Mouse (Mus musculus) lung, embryonic 15.5 days (tissue): ENCODE results near the gene Grip2. TPM values are rescaled to one million over a fixed set of nuclear protein-coding genes. Genes with fewer than 3 reads are reported as not detected.

Experiments
- ATAC-seq: fragments of 200-750 bp; cut with Nextera tagmentation; 2 replicates; pipeline ENCODE4 v1.8.0; 2017; ENCODE audit warnings: moderate number of reproducible peaks, borderline replicate concordance; ENCODE audit not compliant: low FRiP score, low TSS enrichment; ENCODE audit errors: extremely low read depth
- H3K27ac ChIP-seq: fragments of 300-500 bp; sonication (generic); 2 replicates; pipeline ENCODE4 v1.5.1; 2015; ENCODE audit warnings: moderate library complexity, mild to moderate bottlenecking, inconsistent platforms
- H3K27me3 ChIP-seq: fragments of 300-500 bp; sonication (generic); 2 replicates; pipeline ENCODE4 v1.6.1; 2015; ENCODE audit warnings: inconsistent platforms
- H3K36me3 ChIP-seq: fragments of 300-500 bp; sonication (generic); 2 replicates; pipeline ENCODE4 v1.6.1; 2015; ENCODE audit warnings: inconsistent platforms
- H3K4me1 ChIP-seq: fragments of 300-500 bp; sonication (generic); 2 replicates; pipeline ENCODE4 v1.6.1; 2015; ENCODE audit warnings: inconsistent platforms
- H3K4me2 ChIP-seq: fragments of 300-500 bp; sonication (generic); 2 replicates; pipeline ENCODE4 v1.6.1; 2015; ENCODE audit warnings: inconsistent platforms, mild to moderate bottlenecking, moderate library complexity
- H3K4me3 ChIP-seq: fragments of 300-500 bp; sonication (generic); 2 replicates; pipeline ENCODE4 v1.5.1; 2015; ENCODE audit warnings: mild to moderate bottlenecking, inconsistent platforms
- H3K9ac ChIP-seq: fragments of 300-500 bp; sonication (generic); 2 replicates; pipeline ENCODE4 v1.6.1; 2015; ENCODE audit warnings: inconsistent platforms
- H3K9me3 ChIP-seq: fragments of 300-500 bp; sonication (generic); 2 replicates; pipeline ENCODE4 v1.6.1; 2016; ENCODE audit warnings: inconsistent platforms
- WGBS: fragments of 180-500 bp; shearing (Covaris S2); methylation state at CpG from one replicate; pipeline ENCODE4 v1.1.7; 2015; 5-methylcytosine and 5-hydroxymethylcytosine counted together
- polyA plus RNA-seq: library from polyadenylated mRNA; unstranded; fragments of >200 nt; fragmentation: Nextera tagmentation; extraction: Ambion mirVana; gene quantifications from 2 replicates; pipeline ENCODE4 v1.2.1, GENCODE M21; 2015

Gene Grip2
- polyA plus RNA-seq, 1 experiment from 2014 or later: 0.54 TPM

DNA sequence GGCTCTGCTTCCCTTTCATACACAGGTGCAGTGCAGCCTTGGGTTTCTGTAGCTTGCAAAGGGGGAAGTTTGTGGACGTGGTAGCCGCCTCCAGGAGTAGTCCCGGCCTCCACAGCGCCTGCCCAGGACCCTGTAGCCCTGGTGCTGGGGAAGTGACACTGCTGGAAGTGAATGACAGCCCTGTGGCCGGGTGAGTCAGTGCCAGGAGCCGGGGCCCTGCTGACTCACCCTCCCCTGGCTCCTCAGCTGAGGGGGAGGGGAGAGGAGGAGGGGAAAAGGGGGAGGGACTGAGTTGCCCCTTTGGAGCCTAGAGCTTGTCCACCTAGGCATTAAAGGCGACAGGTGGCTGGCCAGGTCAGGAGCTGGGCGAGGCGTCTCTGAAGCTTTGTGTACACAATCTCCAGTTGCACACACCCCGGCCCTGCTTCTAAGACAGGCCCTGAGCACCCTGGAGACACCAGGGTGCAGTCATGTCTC is 114.2 kb downstream of the Grip2 start:
- peak; percentile 83 for ATAC-seq
- Histone ChIP-seq H3K4me3 (no peak overlapping the region), H3K9me3 (peaks cover 6% of the 10 kb centered on the region; the same call in 1 of the 2 replicates), H3K4me2 (0 out of 2 replicates have a peak overlapping the region, but pooled peaks have one; percentile 12), H3K4me1 (peaks cover 21% of the 10 kb centered on the region), H3K27ac (peak overlapping the region; percentile 76), H3K9ac (no peak overlapping the region), H3K27me3 (no peaks in the 10 kb centered on the region), H3K36me3 (peaks cover 4% of the 10 kb centered on the region; the same call in 1 of the 2 replicates)
- 14% methylated on average over 10 of the region's 10 CpGs for WGBS

DNA sequence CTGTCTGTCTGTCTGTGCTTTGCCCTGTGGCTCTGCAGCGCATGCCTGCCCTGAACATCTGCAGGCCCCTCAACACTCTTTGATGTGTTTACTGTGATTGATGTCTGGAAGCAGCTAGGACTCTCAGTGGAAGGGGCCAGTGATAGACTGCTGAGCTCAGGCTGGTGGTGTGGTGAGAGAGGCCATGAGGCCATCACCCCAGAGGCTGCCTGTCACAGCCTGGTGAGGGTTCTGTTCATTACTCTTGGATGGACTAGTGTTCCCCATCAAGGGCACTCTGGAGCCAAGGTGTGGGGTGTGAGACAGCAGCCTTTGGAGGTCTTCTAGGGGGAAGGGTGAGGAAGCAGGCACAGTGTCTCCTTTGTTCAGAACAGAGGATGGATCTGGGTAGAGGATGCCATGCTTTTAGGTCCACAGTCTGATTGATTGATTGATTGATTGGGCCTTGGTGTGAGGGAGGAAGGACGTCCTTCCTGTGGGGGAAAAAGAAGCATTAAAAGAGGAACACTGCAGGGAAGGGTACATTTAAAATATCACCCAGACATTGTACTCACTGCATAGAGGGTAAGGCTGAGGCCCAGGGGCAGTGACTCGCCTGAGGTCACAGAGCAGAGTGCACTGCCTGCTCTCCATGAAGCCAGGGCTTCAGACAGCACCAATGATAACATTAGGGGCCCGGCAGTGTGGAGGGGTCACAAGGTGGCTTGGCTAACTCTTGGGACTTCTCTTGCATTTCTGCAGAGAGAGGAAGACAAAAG is 114.8 kb downstream of the Grip2 start:
- Histone ChIP-seq H3K27ac (peak overlapping the region; percentile 76), H3K9ac (no peak overlapping the region), H3K4me3 (no peak overlapping the region), H3K9me3 (peaks cover 6% of the 10 kb centered on the region; the same call in 1 of the 2 replicates), H3K27me3 (no peaks in the 10 kb centered on the region), H3K4me1 (peaks cover 21% of the 10 kb centered on the region), H3K36me3 (peaks cover 4% of the 10 kb centered on the region; the same call in 1 of the 2 replicates), H3K4me2 (0 out of 2 replicates have a peak overlapping the region, but pooled peaks have one; percentile 12)
- 0 out of 2 replicates have a peak, but pooled peaks have one; percentile 9 for ATAC-seq
- 31% methylated on average over 4 of the region's 4 CpGs for WGBS

Other genes with a start within 250 kb of the Grip2 start
- 47.1 and 48.4 TPM in 2 replicates for gene Slc6a6, start 143.2 kb downstream of the Grip2 start, polyA plus RNA-seq
- gene Ccdc174, start 50.8 kb upstream of the Grip2 start, polyA plus RNA-seq: 27.1 and 29.9 TPM in 2 replicates
- gene 4930590J08Rik, start 75.6 kb upstream of the Grip2 start, polyA plus RNA-seq: 0.21 and 0.29 TPM in 2 replicates
- 18.6 and 21.2 TPM in 2 replicates for gene Fgd5, start 151.6 kb upstream of the Grip2 start, polyA plus RNA-seq